Mouse (Mus musculus) common myeloid progenitor, adult 5-6 weeks (primary cell): Measurements from ENCODE around the gene Gapdhs. TPM values are rescaled to one million over a fixed set of nuclear protein-coding genes. Genes with fewer than 3 reads are reported as not detected.

Experiments
- ATAC-seq: replicated peaks from 2 replicates; pipeline ENCODE4 v1.8.0; 2016; ENCODE audit warnings: low read depth, mild to moderate bottlenecking, moderate TSS enrichment, inconsistent platforms; ENCODE audit not compliant: poor library complexity, severe bottlenecking
- total RNA-seq: library from RNA; stranded (forward); fragments of 200-1000, 187-1606 nt; gene quantifications from 2 replicates; pipeline ENCODE4 v1.2.3, GENCODE M21; 2017

The Gapdhs gene
- total RNA-seq, 1 experiment from 2014 or later, result not detected

DNA sequence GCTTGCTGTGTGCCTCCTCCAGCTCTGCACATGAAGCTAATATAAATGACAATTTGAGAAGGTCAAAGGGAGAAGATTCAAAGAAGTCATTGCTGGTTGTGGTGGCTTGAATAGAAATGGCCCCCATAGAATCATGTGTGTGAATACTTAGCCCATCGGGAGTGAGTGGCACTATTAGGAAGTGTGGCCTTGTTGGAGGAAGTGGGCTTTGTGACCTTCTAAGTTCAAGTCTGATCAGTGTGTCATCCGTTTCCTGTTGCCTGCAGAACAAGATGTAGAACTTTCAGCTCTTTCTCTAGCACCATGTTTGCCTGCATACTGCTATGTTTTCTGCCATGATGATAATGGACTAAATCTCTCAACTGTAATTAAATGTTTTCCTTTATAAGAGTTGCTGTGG lies 60.1 kb downstream of the Gapdhs start:
- no peak for ATAC-seq

- no peak for ATAC-seq
These were observed 61.6 kb downstream of the Gapdhs start for GRCm38 (mm10) chr7:30681897-30682296.

Other genes with a start within 250 kb of the Gapdhs start
- 5.2 and 9.1 TPM in 2 replicates for gene Arhgap33, start 208.6 kb downstream of the Gapdhs start, total RNA-seq
- gene Hspb6, start 191.5 kb downstream of the Gapdhs start, total RNA-seq, result 3.2 and 4.2 TPM in 2 replicates
- gene Proser3, start 191.4 kb downstream of the Gapdhs start, total RNA-seq, result 4.7 TPM in 2 replicates
- 20.8 and 21.2 TPM in 2 replicates for gene Lin37, start 183.8 kb downstream of the Gapdhs start, total RNA-seq
- gene U2af1l4, start 180.4 kb downstream of the Gapdhs start, total RNA-seq, result 58.2 and 68.5 TPM in 2 replicates
- gene Gm49396, start 180.3 kb downstream of the Gapdhs start, total RNA-seq, result 3.7 and 5.4 TPM in 2 replicates
- 117 and 174 TPM in 2 replicates for gene Psenen, start 180.1 kb downstream of the Gapdhs start, total RNA-seq
- 1.8 TPM in 1 of 2 replicates, not detected in the other for gene Igflr1, start 178.3 kb downstream of the Gapdhs start, total RNA-seq
- 8.9 and 24.9 TPM in 2 replicates for gene Kmt2b, start 155.0 kb downstream of the Gapdhs start, total RNA-seq
- 0.32 TPM in 1 of 2 replicates, not detected in the other for gene Zbtb32, start 144.8 kb downstream of the Gapdhs start, total RNA-seq
- not detected in 2 replicates for gene Upk1a, start 130.8 kb downstream of the Gapdhs start, total RNA-seq
- 396 and 504 TPM in 2 replicates for gene Cox6b1, start 117.5 kb downstream of the Gapdhs start, total RNA-seq
- gene Etv2, start 107.8 kb downstream of the Gapdhs start, total RNA-seq, result not detected in 2 replicates
- gene Rbm42, start 93.4 kb downstream of the Gapdhs start, total RNA-seq, result 39.4 and 47.8 TPM in 2 replicates
- 17.2 and 27.1 TPM in 2 replicates for gene Haus5, start 78.7 kb downstream of the Gapdhs start, total RNA-seq
- not detected in 2 replicates for gene Pmis2, start 72.1 kb downstream of the Gapdhs start, total RNA-seq
- gene 2200002J24Rik, start 44.8 kb downstream of the Gapdhs start, total RNA-seq, result not detected in 2 replicates
- gene Atp4a, start 31.5 kb downstream of the Gapdhs start, total RNA-seq, result 1.1 and 1.8 TPM in 2 replicates
- gene Tmem147, start 14.1 kb downstream of the Gapdhs start, total RNA-seq, result 51.1 and 61.8 TPM in 2 replicates
- gene Sbsn, start 7.8 kb upstream of the Gapdhs start, total RNA-seq, result 0.78 TPM in 1 of 2 replicates, not detected in the other
- 4.2 TPM in 1 of 2 replicates, not detected in the other for gene Dmkn, start 20.1 kb upstream of the Gapdhs start, total RNA-seq
- gene Krtdap, start 44.2 kb upstream of the Gapdhs start, total RNA-seq, result not detected in 2 replicates
- gene Ffar2, start 80.1 kb upstream of the Gapdhs start, total RNA-seq, result 20.3 and 28.0 TPM in 2 replicates
- gene Ffar3, start 112.5 kb upstream of the Gapdhs start, total RNA-seq, result not detected in 2 replicates
- gene Ffar1, start 117.9 kb upstream of the Gapdhs start, total RNA-seq, result not detected in 2 replicates
- 0.29 and 7.6 TPM in 2 replicates for gene Cd22, start 136.7 kb upstream of the Gapdhs start, total RNA-seq
- not detected in 2 replicates for gene Mag, start 171.2 kb upstream of the Gapdhs start, total RNA-seq
- not detected in 2 replicates for gene Hamp2, start 181.0 kb upstream of the Gapdhs start, total RNA-seq
- not detected in 2 replicates for gene Hamp, start 200.4 kb upstream of the Gapdhs start, total RNA-seq
- 130 and 138 TPM in 2 replicates for gene Usf2, start 213.1 kb upstream of the Gapdhs start, total RNA-seq
- 1.1 TPM in 1 of 2 replicates, not detected in the other for gene Lsr, start 229.8 kb upstream of the Gapdhs start, total RNA-seq
- not detected in 2 replicates for gene Fam187b, start 230.1 kb upstream of the Gapdhs start, total RNA-seq